Mouse (Mus musculus) Muller cell, postnatal 12 days (primary cell): ENCODE measurements around the gene Gm3336.

Experiments used
- DNase-seq: peaks from one replicate; pipeline ENCODE4 v3.0.0-alpha.2; 2015; ENCODE audit errors: inconsistent ontology term

The Gm3336 gene

GRCm38 (mm10) chr8:70747211-70747890, 29.0 kb downstream of the Gm3336 start:
- DNase-seq: no peak

DNA sequence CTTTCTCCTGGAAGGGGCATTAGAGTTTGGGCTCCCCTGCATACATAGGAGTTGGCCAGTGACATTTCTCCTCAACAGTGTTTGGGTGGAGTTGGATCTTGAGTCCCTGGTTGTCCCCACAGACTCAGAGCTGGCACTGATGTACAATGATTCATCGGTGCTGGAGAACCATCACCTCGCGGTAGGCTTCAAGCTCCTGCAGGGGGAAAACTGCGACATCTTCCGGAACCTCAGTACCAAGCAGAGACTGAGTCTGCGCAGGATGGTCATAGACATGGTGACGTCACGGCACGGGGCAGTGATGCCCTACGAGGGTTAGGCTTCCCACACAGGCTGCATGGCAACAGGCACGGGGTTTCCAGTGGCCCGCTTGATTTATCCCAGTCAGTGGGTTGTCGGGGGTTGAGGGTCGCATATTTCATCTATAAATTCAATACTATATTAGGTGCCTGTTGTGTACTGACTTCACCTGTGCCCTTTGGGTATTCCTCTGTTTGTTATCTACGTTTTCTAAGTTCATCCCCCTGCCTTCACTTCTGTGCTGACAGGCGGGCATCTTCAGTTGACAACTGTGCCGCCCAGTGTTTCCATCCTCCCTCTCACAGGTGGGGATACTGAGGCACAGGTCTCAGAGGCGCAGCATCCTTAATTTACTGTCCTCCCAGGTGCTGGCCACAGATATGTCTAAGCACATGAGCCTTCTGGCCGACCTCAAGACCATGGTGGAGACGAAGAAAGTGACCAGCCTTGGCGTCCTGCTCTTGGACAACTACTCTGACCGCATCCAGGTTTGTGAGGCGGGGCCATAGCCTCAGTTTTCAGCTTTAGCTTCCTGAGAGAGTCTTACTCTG, 30.1 kb downstream of the Gm3336 start:
- no peak for DNase-seq

- DNase-seq: no peak
Observed at GRCm38 (mm10) chr8:70749097-70749674, 30.8 kb downstream of the Gm3336 start.

DNA sequence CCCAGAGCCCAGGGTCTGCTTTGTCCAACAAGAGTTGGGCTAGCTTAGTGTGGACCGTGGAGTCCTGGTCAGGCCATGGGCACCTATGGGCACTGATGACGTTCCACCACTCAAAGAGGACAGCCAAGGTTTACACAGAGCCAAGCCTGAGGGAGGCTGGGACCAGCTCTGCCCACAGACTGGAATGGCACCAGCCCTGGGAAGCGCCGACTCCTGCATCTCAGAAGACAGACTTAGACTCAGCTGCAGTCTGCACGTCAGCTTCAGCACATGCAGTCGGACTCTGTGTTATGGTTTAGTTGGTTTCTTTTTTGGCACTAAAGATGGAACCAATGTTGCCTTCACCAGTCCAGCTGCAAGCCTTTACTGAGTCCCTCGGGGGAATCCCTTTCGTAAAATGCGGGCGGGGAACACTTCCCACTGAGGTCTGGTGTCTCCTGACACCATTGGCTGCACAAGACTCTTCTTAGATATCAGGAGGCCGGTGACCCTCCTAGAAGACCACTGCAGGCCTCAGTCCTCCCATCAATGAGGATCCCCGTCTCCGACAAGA, 31.9 kb downstream of the Gm3336 start:
- no peak for DNase-seq

GRCm38 (mm10) chr8:70752000-70752764, 33.8 kb downstream of the Gm3336 start:
- DNase-seq: peak; percentile 62

GRCm38 (mm10) chr8:70753151-70753550, 34.8 kb downstream of the Gm3336 start:
- DNase-seq: peak; percentile 57

GRCm38 (mm10) chr8:70754043-70754870, 35.9 kb downstream of the Gm3336 start, which contains the start of gene Rab3a:
TSS of gene Rab3a (plus strand) at chr8:70754679.
- DNase-seq: peak; percentile 98

- no peak for DNase-seq
Observed at GRCm38 (mm10) chr8:70754871-70755660, 36.7 kb downstream of the Gm3336 start.

GRCm38 (mm10) chr8:70755661-70756475, 37.5 kb downstream of the Gm3336 start:
- no peak for DNase-seq

DNA sequence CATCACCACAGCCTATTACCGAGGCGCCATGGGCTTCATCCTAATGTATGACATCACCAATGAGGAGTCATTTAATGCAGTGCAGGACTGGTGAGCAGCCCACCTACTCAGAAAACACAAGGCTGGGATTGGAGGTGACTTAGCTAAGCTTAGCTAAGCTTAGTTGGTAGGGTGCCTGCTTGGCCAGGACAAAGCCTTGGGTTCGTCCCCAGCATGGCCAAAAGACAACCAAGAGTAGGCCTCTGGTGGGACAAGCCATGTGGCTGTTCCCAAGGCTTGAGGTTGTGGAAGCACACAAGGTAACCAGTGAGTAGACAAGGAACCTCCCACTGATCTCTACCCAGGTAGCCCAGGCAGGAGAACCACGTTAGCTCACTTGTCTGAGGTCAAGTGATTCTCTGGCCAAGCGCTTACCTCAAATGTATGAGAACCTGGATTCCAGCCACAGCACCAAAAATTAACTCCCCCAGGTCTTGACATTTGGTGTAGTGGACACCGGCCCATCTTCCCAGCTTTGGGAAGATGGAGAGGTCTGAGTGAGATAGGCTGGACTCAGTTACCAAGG, 38.2 kb downstream of the Gm3336 start:
- no peak for DNase-seq

DNA sequence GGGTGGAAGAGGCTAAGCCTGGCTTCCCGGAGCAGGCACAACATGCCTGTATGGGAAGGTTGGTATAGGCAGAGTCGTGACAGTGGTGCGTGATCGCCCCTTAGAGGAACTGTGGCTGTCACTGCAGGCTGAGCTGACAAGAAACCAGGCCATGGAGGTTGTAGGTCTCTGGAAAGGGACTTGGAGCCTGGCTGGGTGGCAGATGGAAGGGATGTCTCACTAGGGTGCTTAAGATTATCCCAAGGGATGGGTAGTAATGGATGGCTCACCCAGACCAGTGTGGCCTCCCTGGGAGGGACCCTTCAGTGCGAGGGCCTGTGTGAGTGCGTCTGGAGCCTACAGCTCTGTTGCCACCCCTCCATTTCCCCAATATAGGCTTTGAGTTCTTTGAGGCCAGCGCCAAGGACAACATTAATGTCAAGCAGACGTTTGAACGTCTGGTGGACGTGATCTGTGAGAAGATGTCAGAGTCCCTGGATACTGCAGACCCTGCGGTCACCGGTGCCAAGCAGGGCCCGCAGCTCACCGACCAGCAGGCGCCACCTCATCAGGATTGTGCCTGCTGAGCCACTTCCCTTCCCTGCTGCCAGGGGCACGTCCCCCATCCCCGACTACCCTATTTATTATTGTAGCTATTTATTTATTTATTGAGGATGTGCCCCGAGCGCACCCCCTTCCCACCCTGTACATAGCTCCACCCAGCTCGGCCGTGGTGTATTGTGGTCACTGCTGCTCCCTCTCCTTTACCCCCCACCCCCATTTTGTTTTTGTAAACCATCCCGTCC, 39.4 kb downstream of the Gm3336 start:
- DNase-seq: no peak

- no peak for DNase-seq
Observed at GRCm38 (mm10) chr8:70758308-70758615, 39.9 kb downstream of the Gm3336 start.

- no peak for DNase-seq
Observed at GRCm38 (mm10) chr8:70758616-70759561, 40.5 kb downstream of the Gm3336 start.

- DNase-seq: no peak
Observed at GRCm38 (mm10) chr8:70760350-70760749, 42.0 kb downstream of the Gm3336 start.

GRCm38 (mm10) chr8:70760775-70761406, 42.5 kb downstream of the Gm3336 start, which contains the start of gene Mpv17l2:
TSS of gene Mpv17l2 (minus strand) at chr8:70760946.
- peak; percentile 98 for DNase-seq

- no peak for DNase-seq
Observed at GRCm38 (mm10) chr8:70762118-70762517, 43.8 kb downstream of the Gm3336 start.
